Mouse (Mus musculus) layer of hippocampus, adult 9-11 months (tissue): Measurements from ENCODE around the gene Stard8.
"Not testable (repeated sequence)": the region's sequence is repeated elsewhere in the genome, so short reads cannot be mapped to it uniquely, and the experiment has no call there.

Experiments used
- DNase-seq: peaks from one replicate; pipeline ENCODE4 v3.0.0; 2022

Gene Stard8

DNA sequence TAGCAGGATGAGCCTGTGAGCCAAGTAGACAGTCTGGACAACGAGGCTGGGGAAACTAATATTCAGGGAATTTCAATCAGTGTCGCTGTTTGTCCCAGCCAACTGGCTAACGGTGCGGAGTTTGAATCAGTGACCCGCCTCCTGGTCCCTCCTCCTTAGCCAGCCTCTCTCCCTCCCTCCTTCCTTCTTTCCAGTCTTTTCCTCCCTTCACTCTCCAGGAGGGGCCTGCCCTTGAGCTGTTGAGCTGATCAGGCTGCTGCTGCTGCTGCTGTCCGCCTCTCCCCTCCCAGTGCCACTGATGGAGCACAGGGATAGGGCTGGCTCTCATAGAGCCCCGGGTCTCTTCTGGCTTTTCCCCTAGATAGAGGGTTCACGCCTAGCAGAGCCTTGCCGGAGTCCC, at the start of gene Stard8:
Gene Stard8 (plus strand): TSS at position 203 of the 400 bp plus-strand sequence.
- DNase-seq: no peak

DNA sequence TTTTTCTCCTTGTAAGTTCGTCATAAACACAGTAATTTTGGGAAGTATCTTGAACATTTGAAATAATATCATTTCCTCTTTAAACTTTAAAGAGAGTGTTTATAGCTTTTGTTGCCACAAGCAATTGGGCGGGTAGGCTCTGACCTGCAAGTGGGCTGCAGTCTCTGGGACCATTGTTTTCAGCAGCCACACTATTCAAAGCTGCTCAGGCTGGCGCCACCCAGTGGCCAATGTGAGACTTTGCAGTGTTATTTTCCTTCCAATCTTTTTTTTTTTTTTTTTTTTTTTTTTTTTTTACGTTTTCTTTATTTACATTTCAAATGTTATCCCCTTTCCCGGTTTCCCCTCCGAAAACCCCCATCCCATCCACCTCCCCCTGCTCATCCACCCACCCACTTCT, 49.1 kb upstream of the Stard8 start:
- DNase-seq: no peak

DNA sequence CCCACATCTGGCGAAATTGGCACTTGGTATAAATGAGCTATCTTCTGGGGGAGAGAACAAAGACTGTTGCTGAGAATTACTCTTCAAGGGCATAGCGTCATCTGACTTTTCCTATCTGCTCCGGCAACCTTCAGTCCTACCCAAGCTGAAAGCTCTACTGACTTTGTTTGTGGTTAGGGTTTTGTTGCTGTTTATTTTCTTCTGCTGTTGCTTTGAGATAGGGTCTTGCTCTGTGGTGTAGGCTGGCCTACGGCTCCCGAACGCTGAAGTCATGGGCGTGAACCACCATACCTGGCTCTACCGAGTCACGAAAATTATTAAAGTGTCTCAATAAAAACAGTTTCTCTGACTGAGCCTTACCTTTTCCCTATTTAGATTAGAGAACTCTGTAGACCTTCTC, 44.8 kb upstream of the Stard8 start:
- no peak for DNase-seq

DNA sequence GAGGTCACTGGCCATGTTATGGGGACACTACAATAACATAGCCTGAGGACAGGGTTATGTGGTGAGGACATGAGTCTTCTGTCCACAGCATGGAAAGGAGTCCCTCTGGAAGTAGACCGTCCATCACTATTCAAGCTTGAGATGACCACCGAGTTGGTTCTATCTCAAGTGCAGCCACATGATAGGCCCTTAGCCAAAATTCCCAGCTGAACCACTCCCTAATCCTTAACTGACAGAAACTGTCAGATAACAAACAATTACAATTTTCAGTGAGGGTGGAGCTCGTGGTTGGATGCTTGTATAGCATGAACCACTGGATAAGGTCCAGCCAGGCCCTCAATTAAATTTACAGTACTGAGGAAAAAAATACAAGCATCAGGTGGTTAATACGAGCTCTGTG, 44.0 kb upstream of the Stard8 start:
- DNase-seq: no peak

DNA sequence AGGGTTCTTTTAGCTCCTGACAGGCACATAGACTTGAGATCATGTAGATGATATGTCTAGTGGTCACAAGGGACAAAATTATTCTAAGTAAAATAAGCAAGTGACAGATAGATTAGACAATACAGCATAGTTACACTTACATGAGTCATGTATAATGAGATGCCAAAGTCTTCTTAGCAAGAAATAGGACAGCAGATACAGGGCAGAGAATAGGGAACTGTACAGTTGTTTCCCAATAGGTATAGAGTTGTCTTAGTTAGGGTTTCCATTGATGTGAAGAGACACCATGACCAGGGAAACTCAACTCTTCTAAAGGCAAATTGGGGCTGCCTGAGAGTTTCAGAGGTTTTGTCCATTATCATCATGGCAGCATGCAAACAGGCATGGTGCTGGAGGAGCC, 39.3 kb upstream of the Stard8 start:
- no peak for DNase-seq

DNA sequence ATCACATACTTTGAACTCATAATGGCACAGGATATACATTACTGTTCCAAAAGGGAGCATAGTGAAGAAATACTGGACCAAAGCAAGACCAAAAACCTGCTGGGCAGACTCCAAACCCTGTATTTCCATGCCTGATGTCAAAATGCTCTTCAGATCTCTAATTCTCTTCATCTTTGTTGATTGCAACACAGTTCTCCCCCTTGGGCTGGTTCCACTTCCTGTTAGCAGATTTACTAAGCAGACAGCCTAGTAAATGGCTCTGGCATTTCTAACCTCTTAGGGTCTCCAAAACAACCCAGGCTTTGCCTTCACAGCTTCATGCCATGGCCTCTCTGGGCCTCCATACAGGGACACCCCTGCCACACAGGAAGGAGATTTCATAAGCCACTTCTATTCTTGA, 38.5 kb upstream of the Stard8 start:
- no peak for DNase-seq

DNA sequence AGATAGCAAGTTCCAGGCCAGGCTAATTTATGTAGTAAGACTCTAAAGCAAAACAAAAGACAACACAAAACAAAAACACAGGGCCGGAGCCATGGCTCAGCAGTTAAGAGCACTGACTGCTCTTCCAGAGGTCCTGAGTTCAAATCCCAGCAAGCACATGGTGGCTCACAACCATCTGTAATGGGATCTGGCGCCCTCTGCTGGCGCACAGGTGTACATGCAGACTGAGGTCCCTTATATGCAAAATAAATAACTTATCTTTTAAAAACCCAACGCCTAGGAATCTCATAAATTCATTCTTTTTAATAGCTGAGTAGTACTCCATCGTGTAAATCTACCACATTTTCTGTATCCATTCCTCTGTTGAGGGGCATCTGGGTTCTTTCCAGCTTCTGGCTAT, 16.4 kb upstream of the Stard8 start:
- not testable (repeated sequence) for DNase-seq

DNA sequence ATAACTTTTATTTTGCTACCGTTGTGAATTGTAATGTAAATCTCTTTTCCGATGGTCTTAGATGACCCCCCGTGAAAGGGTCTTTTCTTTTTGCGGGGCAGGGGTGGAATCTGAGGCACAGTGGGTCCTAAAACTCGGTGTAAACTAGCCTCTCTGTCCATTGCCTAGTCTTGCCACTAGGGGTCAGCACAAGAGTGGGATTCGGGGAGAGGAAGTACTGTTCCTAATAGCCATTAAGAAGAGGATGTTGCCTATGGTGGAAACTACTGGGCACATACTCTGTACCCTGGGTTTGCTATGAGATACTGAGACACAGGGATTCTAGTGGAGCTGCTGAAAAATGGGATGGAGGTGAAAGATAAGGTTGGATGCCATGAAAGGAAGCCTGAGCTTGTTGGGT, 13.5 kb upstream of the Stard8 start:
- DNase-seq: peak; percentile 10

DNA sequence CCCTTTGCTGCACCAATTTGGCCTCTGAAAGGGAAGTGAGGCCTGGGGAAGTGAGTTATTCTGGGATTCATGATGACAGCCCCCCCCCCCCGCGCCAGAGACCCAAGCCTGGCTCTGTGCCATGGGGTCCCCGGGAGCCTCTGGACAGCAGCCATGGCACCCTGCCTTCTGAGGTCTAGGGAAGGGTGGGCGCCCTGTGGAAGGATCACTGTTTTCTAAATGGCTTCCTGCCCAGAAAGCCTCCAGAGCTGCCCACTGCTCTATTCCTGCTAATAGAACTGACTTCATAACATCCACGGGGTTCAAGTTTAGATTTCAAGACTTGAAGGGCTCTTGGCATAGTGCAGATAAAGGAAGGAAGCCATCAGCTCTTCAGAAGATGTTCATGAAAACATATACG, 983 bp upstream of the Stard8 start:
- DNase-seq: no peak

DNA sequence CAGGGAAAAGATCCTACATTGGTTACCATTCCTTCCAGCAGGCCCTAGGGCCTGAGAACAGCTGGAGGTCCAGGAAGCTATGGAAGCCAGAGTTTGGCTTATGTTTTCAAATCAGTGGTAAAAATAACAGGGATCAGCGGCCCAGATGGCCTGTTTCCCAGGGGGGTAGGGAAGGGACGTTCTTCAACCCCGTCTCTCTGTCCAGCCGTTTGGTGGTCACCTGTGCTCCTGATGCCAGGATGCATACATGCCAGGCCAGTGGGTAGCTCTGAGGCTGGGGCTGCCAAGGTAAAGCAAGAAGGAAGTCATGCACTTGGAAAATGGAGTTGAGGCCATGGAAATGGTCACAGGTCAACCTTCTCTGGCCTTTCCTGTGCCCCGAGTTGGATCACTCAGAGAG, 7.5 kb downstream of the Stard8 start:
- no peak for DNase-seq

DNA sequence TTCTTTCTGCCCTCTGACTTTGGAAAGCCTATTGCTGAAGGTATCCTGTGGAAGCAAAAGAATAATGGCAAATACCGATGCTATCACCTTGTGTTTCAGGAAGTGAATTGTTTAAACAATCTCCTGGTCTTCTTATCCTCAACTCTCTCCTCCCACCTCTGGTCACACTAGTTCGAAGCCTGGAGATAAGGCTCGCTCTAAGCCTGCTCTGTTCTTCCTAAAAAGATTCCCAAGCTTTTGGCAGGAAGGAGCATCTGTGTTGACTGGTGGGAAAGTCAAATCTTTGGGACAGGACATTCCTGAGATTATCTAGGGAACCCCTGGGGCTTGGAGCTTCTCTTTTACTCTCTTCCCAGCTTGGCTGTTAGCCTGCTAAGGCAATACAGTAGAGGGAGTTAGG, 8.2 kb downstream of the Stard8 start:
- DNase-seq: no peak

DNA sequence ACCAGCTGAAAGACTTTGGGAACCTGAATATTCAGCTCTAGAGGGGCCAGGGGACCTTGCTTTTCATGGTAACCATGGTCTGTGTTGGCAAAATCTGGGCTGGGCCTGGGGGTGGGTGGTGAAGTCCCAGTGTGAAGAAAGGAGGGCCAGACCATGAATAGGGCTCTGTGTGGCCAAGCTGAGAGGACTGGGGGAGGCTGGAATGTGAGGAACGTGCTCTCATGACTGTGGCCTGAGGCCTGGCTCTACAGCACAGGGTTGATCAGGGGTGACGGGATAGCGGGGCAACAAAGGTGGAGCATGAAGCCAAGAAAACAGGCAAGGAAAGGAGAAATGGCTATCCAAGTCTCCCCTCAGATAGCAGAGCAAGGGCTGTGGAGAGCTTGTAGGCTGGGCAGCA, 9.4 kb downstream of the Stard8 start:
- no peak for DNase-seq

DNA sequence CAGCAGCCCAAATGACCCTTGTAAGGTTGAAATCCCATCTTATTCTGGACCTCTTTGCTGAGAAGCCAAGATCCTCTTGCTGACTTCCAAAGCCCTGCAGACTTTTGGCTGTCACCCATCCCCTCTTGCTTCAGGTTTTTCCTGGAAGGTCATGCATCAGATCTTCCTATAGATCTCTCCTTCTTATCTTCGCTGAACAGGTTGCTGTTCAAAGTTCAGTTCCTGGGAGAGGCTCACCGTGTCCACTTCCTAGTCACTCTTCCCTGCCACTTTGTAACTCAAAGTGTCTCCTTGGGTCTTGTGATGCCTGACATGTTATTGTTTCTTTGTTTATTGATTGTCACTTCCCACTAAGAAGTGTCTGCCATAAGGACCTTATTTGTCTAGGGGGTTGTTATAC, 12.7 kb downstream of the Stard8 start:
- DNase-seq: no peak

DNA sequence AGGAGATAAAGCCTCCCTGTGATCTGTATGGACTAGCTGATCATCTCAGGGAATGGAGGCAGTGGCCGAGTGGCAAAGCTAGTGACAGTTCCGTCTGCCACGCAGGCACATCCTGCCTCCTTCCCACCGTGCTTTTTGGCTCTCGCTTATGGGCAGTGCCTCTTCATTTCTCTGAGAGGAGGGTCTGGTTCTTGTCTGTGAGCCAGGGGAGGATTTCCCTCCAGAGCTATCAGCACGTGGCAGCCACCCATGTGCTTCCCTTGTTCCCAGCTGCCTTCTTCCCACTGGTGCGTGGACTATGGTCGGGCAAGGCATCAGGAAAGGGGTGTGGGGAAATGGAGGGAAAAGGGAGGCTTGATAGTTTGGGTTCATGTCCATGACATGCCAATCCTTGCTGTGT, 13.9 kb downstream of the Stard8 start:
- DNase-seq: no peak

DNA sequence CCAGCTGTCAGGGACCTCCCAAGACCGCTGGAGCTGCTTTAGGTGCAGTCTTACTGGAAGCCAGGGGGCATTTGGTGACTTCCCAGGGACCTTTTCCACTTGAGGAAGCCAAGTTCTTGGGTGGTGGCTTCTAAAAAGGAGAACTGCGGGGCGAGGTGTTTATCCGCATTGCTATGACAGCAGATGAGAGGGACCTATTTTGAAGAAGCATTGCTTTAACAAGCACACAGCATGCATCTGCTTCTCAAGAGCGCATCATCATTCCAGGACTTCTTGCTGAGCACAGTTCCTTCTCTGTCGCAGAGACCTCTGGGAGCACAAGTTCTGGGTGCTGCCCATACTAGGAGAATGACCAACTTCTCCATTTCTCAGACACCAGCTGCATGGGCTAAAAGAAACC, 14.8 kb downstream of the Stard8 start:
- DNase-seq: no peak

DNA sequence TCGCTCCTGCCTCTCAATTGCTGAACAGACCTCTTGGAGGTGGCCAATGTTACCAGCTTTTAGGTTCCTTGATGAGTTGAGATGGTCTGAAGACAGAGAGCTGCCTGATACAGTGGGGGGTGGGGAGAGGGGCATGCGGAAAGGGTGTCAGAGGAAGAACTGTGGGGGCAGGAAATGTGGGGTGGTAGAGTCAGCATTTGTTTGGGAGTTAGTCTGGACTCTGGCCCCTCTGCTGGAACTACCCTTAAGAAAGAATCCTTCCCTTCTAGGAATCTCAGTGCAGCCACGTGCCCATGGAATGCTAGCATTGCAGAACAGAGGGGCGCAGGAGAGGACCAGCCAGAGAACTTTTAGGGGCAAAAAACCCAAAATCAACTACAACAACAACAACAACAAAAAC, 16.3 kb downstream of the Stard8 start:
- no peak for DNase-seq

DNA sequence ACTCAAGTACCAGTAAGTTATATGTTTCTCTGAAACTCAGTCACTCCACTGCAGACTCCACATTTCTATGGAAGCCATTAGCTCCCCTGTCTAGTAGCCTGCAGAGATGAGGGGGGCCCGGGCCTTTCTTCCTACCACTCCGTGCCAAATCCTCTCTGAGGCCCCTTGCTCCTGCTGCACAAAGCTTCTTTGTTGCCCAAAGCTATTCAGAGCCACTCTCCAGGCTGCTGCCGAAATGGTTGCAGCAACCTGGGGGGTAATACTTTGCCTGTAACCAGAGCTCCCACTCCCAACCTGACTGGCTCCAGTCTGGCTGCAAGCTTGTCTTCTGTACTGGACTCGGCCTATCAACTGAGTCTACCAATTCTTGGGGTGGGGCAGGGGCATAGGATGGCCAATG, 17.2 kb downstream of the Stard8 start:
- DNase-seq: no peak

DNA sequence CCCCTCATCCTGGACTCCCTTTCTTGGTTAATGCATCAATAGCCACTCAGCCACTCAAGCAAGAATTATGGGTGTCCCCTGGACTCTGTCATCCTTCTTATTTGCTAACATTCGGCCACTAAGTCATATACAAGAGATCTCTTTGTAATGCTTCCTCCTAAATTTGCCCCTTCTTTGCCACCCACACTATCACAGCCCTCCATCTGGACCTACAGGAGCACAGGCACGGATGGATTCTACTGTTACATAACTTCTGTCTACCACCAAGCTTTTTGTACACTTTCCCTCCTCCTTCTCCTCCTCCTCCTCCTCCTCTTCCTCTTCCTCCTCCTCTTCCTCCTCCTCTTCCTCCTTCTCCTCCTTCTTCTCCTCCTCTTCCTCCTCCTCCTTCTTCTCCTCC, 18.5 kb downstream of the Stard8 start:
- DNase-seq: no peak

DNA sequence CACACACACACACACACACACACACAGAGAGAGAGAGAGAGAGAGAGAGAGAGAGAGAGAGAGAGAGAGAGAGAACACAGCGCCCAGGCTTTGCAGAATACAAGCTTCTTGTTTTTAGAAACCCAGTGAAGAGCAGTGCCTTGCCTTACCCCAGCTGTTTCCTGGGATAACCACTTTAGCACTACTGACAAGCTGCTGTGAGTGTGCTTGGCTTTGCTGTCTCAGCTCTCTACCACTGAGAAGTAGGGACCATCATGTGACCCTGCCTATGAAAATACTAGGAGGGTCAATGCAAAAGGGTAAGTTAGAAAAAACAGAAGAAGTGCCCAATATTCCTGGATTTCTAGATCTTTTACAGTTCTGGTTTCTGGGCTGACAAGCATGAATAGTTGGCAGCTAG, 20.9 kb downstream of the Stard8 start:
- DNase-seq: no peak

DNA sequence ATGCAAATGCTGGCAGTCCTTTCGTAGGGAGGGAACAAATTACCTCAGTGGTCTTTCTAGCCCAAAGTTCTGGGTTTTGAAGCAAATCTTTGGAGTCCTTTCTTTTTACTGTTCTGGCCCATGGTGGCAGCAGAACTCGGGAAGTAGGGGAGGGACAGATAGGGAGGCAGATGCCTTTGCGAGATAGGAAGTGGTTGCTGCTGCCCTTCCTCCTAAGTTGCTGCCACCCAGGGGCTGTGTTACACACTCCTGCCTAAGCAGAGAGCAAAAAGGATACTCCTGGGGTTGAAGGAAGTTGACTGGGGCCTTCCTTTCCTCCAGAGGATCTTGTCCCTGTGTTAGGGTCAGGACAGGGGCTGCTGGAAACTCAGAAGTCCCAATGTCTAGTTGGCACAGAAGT, 32.4 kb downstream of the Stard8 start:
- DNase-seq: no peak

DNA sequence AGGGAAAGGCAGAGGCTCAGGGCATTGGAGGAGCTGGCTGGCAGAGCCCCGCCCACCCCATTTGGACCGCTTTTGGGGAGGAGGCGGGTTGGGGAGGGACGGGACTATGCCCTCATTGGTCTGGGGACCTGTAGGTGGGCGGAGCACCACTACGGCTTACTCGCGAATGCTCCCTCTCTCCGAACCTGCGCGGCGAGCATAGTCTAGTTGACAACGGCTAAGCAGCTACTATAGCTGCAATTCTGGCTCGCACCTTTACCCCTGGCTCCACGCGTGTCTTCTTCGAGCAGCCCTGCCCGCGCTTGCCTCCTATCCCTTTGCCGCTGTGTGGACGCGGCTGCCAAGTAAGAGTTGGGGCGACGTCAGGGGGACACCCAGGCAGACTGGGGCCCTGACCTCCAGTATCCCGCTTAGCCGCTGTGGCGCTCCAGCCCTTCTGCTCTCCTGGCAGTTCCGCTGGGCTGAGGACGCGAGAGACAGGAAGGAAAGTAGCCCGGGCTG, 39.5 kb downstream of the Stard8 start:
- peak; percentile 82 for DNase-seq

DNA sequence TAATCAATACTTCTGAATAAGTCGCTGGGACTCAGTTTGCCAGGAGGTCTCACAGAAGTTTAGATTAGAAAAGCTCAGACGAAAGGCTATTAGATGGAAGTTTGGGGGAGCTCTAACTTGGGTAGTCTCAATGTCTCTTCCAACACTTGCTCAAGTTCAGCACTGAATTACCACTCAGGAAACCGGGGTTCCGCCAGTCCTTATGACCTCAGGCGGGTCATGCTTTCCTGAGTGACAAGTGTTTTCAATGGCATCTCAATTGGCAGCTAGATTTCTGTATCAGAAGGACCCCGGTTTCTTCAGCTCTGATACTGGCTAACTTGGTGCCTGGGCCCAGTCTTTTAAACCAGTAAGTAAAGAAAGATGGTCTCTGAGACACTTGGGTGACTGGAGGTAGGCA, 40.2 kb downstream of the Stard8 start:
- no peak for DNase-seq

DNA sequence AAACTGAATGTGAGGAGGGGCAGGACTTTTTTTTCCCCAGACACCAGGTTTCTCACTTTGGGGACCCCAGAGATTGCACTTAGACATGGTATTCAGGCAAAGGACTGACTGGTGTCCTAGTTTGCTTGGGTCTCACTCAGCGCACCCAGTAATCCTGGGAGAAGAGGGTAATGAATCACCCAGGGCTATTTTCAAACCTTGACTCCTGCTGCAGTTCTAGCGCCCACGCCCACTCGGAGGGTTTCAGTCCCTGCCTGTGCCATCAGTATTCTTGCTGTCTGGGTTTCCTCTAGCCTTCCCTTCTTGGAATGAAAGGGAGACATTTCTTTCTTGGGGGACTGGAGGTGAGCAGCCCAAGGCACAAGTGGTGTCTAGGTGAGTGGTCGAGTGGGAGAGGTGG, 40.7 kb downstream of the Stard8 start:
- no peak for DNase-seq

DNA sequence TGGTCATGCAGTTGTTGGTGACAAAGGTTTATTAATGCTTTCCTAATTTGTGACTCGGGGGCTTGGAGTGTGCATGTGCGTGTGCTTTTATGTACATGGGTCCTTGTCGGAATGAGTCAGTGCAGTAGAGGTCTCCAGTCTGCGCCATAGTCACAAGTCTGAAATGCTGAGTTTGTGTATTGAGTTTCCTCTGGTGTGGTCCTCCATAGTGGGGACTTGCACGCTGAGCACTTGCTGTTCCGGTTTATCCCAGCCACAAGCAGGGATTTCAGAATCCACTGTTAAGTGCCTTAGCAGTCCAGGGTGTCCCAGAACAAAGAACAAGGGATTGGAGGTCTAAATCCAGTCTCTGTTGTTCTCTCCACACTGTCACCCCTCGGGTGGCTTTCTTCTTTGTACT, 42.3 kb downstream of the Stard8 start:
- no peak for DNase-seq

DNA sequence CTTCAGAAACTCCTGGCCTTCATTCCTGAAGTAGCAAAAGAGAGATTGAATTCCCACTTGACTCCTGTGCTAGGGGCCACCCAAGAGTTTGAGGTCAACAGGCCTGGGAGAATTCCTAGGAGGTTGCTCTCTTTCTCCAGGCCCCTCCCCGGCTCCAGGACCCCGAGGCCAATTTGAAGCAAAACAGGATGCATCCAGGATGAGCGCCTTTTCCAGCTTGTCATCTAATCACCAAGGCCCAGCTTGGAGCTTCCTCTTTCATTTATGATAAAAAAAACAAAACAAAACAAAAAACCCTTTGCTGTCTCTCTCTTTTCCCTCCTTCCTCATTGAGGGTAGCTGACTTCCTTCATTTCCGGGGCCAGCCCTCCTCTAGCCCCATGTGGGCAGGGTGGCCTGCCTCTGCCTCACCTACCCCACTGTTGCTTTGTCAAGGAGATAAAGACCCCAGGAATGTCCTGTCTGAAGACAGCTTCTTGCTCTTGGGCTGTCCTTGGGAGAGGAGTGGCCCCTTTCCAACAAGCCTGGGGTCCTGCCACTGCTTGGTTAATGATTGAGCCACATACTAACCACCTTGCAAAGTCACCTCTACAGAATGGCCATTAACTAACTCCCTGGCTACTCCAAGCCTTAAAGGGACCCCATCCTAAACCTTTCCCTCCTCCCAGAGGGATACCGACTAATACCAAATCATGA, 43.5 kb downstream of the Stard8 start:
- no peak for DNase-seq

DNA sequence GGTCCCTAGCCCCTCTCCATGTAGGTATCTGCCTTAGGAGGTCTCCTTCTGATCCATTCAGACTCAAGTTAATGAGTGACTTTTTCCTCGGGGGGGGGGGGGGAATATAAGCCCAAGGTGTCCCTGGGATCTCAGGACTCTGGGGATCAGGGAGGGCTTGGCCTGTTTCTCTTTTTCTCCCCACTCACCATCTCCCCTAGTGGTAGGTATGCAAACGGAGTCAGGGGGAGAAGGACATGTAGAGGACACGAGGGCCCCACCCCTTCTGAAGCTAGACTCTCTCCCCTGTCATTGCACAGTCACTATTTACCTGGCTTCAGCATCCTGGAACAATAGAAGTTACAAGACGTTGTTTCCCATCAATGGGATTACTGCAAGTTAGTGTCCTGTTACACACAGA, 45.1 kb downstream of the Stard8 start:
- DNase-seq: no peak
